Mouse (Mus musculus): ENCODE data around the gene Vpreb2. TPM values are rescaled to one million over a fixed set of nuclear protein-coding genes. Genes with fewer than 3 reads are reported as not detected.
"Not testable (repeated sequence)": the region's sequence is repeated elsewhere in the genome, so short reads cannot be mapped to it uniquely, and the experiment has no call there.

The Vpreb2 gene
- polyA plus RNA-seq, 1 experiment from 2014 or later = not detected

- ATAC-seq (ENCODE audit: low read depth) = no peak
- H3K4me1 ChIP-seq (replicated peaks; ENCODE audit: control insufficient read depth, insufficient read depth, low read length) = peaks cover 4% of the 10 kb centered on the region
- no peak overlapping the region for H3K4me2 ChIP-seq (ENCODE audit: low read depth, low read length)
- H3K9me3 ChIP-seq (ENCODE audit: control insufficient read depth, low read length) = no peaks in the 10 kb centered on the region
- H3K27ac ChIP-seq (ENCODE audit: low read length) = no peak overlapping the region
- H3K9ac ChIP-seq (ENCODE audit: low read length) = no peak overlapping the region
- H3K27me3 ChIP-seq (ENCODE audit: control insufficient read depth, insufficient read depth, low read depth, low read length) = no peaks in the 10 kb centered on the region
- no peak overlapping the region for H3K4me3 ChIP-seq (ENCODE audit: low read length)
- 50% methylated on average over 5 of the region's 5 CpGs for WGBS
- no peaks in the 10 kb centered on the region for H3K36me3 ChIP-seq (ENCODE audit: control insufficient read depth, insufficient read depth, low read length)
These were observed 4.0 kb downstream of the Vpreb2 start for GRCm38 (mm10) chr16:17984231-17984630.

GRCm38 (mm10) chr16:17985078-17985477 is 4.8 kb downstream of the Vpreb2 start:
- no peak for ATAC-seq (ENCODE audit: low read depth)
- Histone ChIP-seq H3K4me2 (ENCODE audit: low read depth, low read length) (no peak overlapping the region), H3K4me1 (replicated peaks; ENCODE audit: control insufficient read depth, insufficient read depth, low read length) (peaks cover 4% of the 10 kb centered on the region), H3K9me3 (ENCODE audit: control insufficient read depth, low read length) (peaks cover 5% of the 10 kb centered on the region), H3K27ac (ENCODE audit: low read length) (no peak overlapping the region), H3K27me3 (ENCODE audit: control insufficient read depth, insufficient read depth, low read depth, low read length) (no peaks in the 10 kb centered on the region), H3K4me3 (ENCODE audit: low read length) (no peak overlapping the region), H3K9ac (ENCODE audit: low read length) (no peak overlapping the region), H3K36me3 (ENCODE audit: control insufficient read depth, insufficient read depth, low read length) (no peaks in the 10 kb centered on the region)
- WGBS = 55% methylated on average over 5 of the region's 5 CpGs

GRCm38 (mm10) chr16:17986456-17987132 is 6.4 kb downstream of the Vpreb2 start:
- H3K4me1 ChIP-seq (replicated peaks; ENCODE audit: control insufficient read depth, insufficient read depth, low read length) = peaks cover 4% of the 10 kb centered on the region
- H3K4me2 ChIP-seq (ENCODE audit: low read depth, low read length) = peak overlapping the region; percentile 24; the same call in 1 of the 2 replicates
- ATAC-seq (ENCODE audit: low read depth) = peak; percentile 82
- peaks cover 14% of the 10 kb centered on the region for H3K9me3 ChIP-seq (ENCODE audit: control insufficient read depth, low read length)
- H3K9ac ChIP-seq (ENCODE audit: low read length) = no peak overlapping the region
- H3K27ac ChIP-seq (ENCODE audit: low read length) = no peak overlapping the region
- no peaks in the 10 kb centered on the region for H3K27me3 ChIP-seq (ENCODE audit: control insufficient read depth, insufficient read depth, low read depth, low read length)
- 39% methylated on average over 10 of the region's 10 CpGs for WGBS
- no peaks in the 10 kb centered on the region for H3K36me3 ChIP-seq (ENCODE audit: control insufficient read depth, insufficient read depth, low read length)
- H3K4me3 ChIP-seq (ENCODE audit: low read length) = no peak overlapping the region

GRCm38 (mm10) chr16:17987703-17988102 is 7.5 kb downstream of the Vpreb2 start:
- 72% methylated on average over 1 of the region's 1 CpGs for WGBS
- Histone ChIP-seq H3K4me2 (ENCODE audit: low read depth, low read length) (no peak overlapping the region), H3K36me3 (ENCODE audit: control insufficient read depth, insufficient read depth, low read length) (no peaks in the 10 kb centered on the region), H3K9me3 (ENCODE audit: control insufficient read depth, low read length) (peaks cover 16% of the 10 kb centered on the region), H3K27ac (ENCODE audit: low read length) (no peak overlapping the region), H3K27me3 (ENCODE audit: control insufficient read depth, insufficient read depth, low read depth, low read length) (no peaks in the 10 kb centered on the region), H3K9ac (ENCODE audit: low read length) (no peak overlapping the region), H3K4me3 (ENCODE audit: low read length) (no peak overlapping the region), H3K4me1 (replicated peaks; ENCODE audit: control insufficient read depth, insufficient read depth, low read length) (peaks cover 4% of the 10 kb centered on the region)
- no peak for ATAC-seq (ENCODE audit: low read depth)

- H3K4me3 ChIP-seq (ENCODE audit: low read length); H3K4me2 ChIP-seq (ENCODE audit: low read depth, low read length); H3K36me3 ChIP-seq (ENCODE audit: control insufficient read depth, insufficient read depth, low read length); H3K9ac ChIP-seq (ENCODE audit: low read length); H3K4me1 ChIP-seq (replicated peaks; ENCODE audit: control insufficient read depth, insufficient read depth, low read length); ATAC-seq (ENCODE audit: low read depth); H3K27ac ChIP-seq (ENCODE audit: low read length); H3K27me3 ChIP-seq (ENCODE audit: control insufficient read depth, insufficient read depth, low read depth, low read length): not testable (repeated sequence)
- H3K9me3 ChIP-seq (ENCODE audit: control insufficient read depth, low read length) = peaks cover 16% of the 10 kb centered on the region
- 94% methylated on average over 16 of the region's 16 CpGs for WGBS
These were observed 12.1 kb downstream of the Vpreb2 start for GRCm38 (mm10) chr16:17992321-17992720.

- Histone ChIP-seq H3K4me3 (ENCODE audit: low read length) (no peak overlapping the region), H3K36me3 (ENCODE audit: control insufficient read depth, insufficient read depth, low read length) (no peaks in the 10 kb centered on the region), H3K9ac (ENCODE audit: low read length) (no peak overlapping the region), H3K9me3 (ENCODE audit: control insufficient read depth, low read length) (no peaks in the 10 kb centered on the region), H3K27me3 (ENCODE audit: control insufficient read depth, insufficient read depth, low read depth, low read length) (no peaks in the 10 kb centered on the region), H3K4me1 (replicated peaks; ENCODE audit: control insufficient read depth, insufficient read depth, low read length) (no peaks in the 10 kb centered on the region), H3K27ac (ENCODE audit: low read length) (no peak overlapping the region), H3K4me2 (ENCODE audit: low read depth, low read length) (no peak overlapping the region)
- 92% methylated on average over 5 of the region's 5 CpGs for WGBS
- ATAC-seq (ENCODE audit: low read depth) = no peak
These were observed 19.4 kb downstream of the Vpreb2 start for GRCm38 (mm10) chr16:17999668-18000067.

- Histone ChIP-seq H3K27me3 (ENCODE audit: control insufficient read depth, insufficient read depth, low read depth, low read length) (no peaks in the 10 kb centered on the region), H3K4me3 (ENCODE audit: low read length) (no peak overlapping the region), H3K4me2 (ENCODE audit: low read depth, low read length) (no peak overlapping the region), H3K36me3 (ENCODE audit: control insufficient read depth, insufficient read depth, low read length) (no peaks in the 10 kb centered on the region), H3K9ac (ENCODE audit: low read length) (no peak overlapping the region), H3K4me1 (replicated peaks; ENCODE audit: control insufficient read depth, insufficient read depth, low read length) (no peaks in the 10 kb centered on the region), H3K27ac (ENCODE audit: low read length) (no peak overlapping the region), H3K9me3 (ENCODE audit: control insufficient read depth, low read length) (no peaks in the 10 kb centered on the region)
- 67% methylated on average over 5 of the region's 5 CpGs for WGBS
- ATAC-seq (ENCODE audit: low read depth) = no peak
These were observed 24.4 kb downstream of the Vpreb2 start for GRCm38 (mm10) chr16:18004589-18004988.

- no peak overlapping the region for H3K27ac ChIP-seq (ENCODE audit: low read length)
- ATAC-seq (ENCODE audit: low read depth) = no peak
These were observed 26.9 kb downstream of the Vpreb2 start for GRCm38 (mm10) chr16:18007083-18007482.

GRCm38 (mm10) chr16:18011101-18011500 is 30.9 kb downstream of the Vpreb2 start:
- H3K36me3 ChIP-seq (ENCODE audit: control insufficient read depth, insufficient read depth, low read length) = no peaks in the 10 kb centered on the region
- H3K27ac ChIP-seq (ENCODE audit: low read length) = no peak overlapping the region
- no peak overlapping the region for H3K9ac ChIP-seq (ENCODE audit: low read length)
- WGBS = 57% methylated on average over 6 of the region's 6 CpGs
- no peaks in the 10 kb centered on the region for H3K4me1 ChIP-seq (replicated peaks; ENCODE audit: control insufficient read depth, insufficient read depth, low read length)
- no peak for ATAC-seq (ENCODE audit: low read depth)
- no peaks in the 10 kb centered on the region for H3K27me3 ChIP-seq (ENCODE audit: control insufficient read depth, insufficient read depth, low read depth, low read length)
- H3K9me3 ChIP-seq (ENCODE audit: control insufficient read depth, low read length) = no peaks in the 10 kb centered on the region
- H3K4me2 ChIP-seq (ENCODE audit: low read depth, low read length) = no peak overlapping the region
- H3K4me3 ChIP-seq (ENCODE audit: low read length) = no peak overlapping the region

More at GRCm38 (mm10) chr16:18007083-18007482, 26.9 kb downstream of the Vpreb2 start:
- Histone ChIP-seq H3K4me3 (ENCODE audit: low read length) (no peak overlapping the region), H3K4me1 (replicated peaks; ENCODE audit: control insufficient read depth, insufficient read depth, low read length) (no peaks in the 10 kb centered on the region), H3K36me3 (ENCODE audit: control insufficient read depth, insufficient read depth, low read length) (no peaks in the 10 kb centered on the region), H3K9me3 (ENCODE audit: control insufficient read depth, low read length) (no peaks in the 10 kb centered on the region), H3K9ac (ENCODE audit: low read length) (no peak overlapping the region), H3K27me3 (ENCODE audit: control insufficient read depth, insufficient read depth, low read depth, low read length) (no peaks in the 10 kb centered on the region), H3K4me2 (ENCODE audit: low read depth, low read length) (no peak overlapping the region)
- whole genome bisulfite sequencing = 43% methylated on average over 4 of the region's 4 CpGs
